Mouse (Mus musculus): ENCODE measurements around the gene Vmn1r30.

Vmn1r30 gene

GRCm38 (mm10) chr6:58443285-58443684 is at the start of gene Vmn1r30:
Gene Vmn1r30 (minus strand): TSS chr6:58443385.
- no peak for DNase-seq (ENCODE audit: low spot score)

DNA sequence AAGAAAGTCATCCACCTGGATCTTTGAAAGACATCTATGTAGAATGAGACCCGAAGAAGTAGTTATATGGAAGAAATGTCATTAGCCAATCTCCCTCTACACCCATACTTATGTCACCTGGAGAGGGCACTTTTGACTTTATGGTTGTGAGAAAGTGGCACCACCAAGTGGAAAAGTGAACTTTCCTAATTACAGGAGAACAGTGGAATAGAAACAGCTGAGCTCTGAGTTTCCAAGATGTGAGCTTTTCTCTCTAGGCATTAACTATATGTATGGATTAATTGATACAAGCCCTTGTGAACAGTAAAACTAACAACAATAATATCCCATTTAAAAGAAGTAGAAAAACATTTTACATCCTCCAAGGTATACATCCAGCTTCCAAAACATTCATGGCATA is 32.0 kb upstream of the Vmn1r30 start, which contains the start of gene Vmn1r31:
Gene Vmn1r31 (minus strand): TSS at position 101 of the 400 bp plus-strand sequence.
- no peak for DNase-seq (ENCODE audit: low spot score)
